Mouse (Mus musculus) spleen, postnatal 4 days (tissue): ENCODE results near the gene Trpm6.

Experiments
- DNase-seq, 2 experiments: peaks; one replicate each; pipeline ENCODE4 v3.0.0; 2022; ENCODE audit warnings: low spot score in 2 of 2

Gene Trpm6

GRCm38 (mm10) chr19:18888491-18889116 lies 138.8 kb downstream of the Trpm6 start:
- DNase-seq = no peak

GRCm38 (mm10) chr19:18889117-18889627 lies 139.4 kb downstream of the Trpm6 start:
- DNase-seq = no peak

GRCm38 (mm10) chr19:18889632-18890031 lies 139.8 kb downstream of the Trpm6 start:
- no peak for DNase-seq

GRCm38 (mm10) chr19:18890216-18890615 lies 140.4 kb downstream of the Trpm6 start:
- no peak for DNase-seq

- no peak for DNase-seq
These were observed 148.5 kb downstream of the Trpm6 start for GRCm38 (mm10) chr19:18898238-18898637.

GRCm38 (mm10) chr19:18902041-18902693 lies 152.4 kb downstream of the Trpm6 start:
- DNase-seq = no peak

GRCm38 (mm10) chr19:18902694-18903067 lies 152.9 kb downstream of the Trpm6 start:
- DNase-seq = no peak

GRCm38 (mm10) chr19:18905511-18905910 lies 155.7 kb downstream of the Trpm6 start:
- no peak for DNase-seq

GRCm38 (mm10) chr19:18909641-18910040 lies 159.9 kb downstream of the Trpm6 start:
- no peak for DNase-seq

- no peak for DNase-seq
These were observed 162.1 kb downstream of the Trpm6 start for GRCm38 (mm10) chr19:18911755-18912340.

- DNase-seq = no peak
These were observed 191.6 kb downstream of the Trpm6 start for GRCm38 (mm10) chr19:18941391-18941790.
